Mouse (Mus musculus): ENCODE results near the gene Zfp865.

- TF ChIP-seq POLR2A (IDR thresholded peaks at IDR 0.05; ENCODE audit: low read depth, low read length) = no peak
- TF ChIP-seq CTCF (IDR thresholded peaks at IDR 0.05; ENCODE audit: extremely low read depth, insufficient read length, insufficient replicate concordance, low read depth, low read length) = no peak
Measured at GRCm38 (mm10) chr7:4975455-4975854, 44.7 kb upstream of the Zfp865 start.
